Mouse (Mus musculus) erythroblast, embryonic 14.5 days (primary cell): ENCODE results near the gene 2010111I01Rik.

ENCODE experiments used
- GATA1 ChIP-seq: IDR thresholded peaks from 2 replicates; pipeline ENCODE4 v1.6.1; 2012; ENCODE audit warnings: low read length, inconsistent platforms, mixed read lengths
- TAL1 ChIP-seq: IDR thresholded peaks from 3 replicates; pipeline ENCODE4 v1.6.1; 2012; ENCODE audit warnings: low read length, inconsistent platforms, mixed read lengths

GRCm38 (mm10) chr13:63152498-63152897, 187.8 kb downstream of the 2010111I01Rik start:
- TF ChIP-seq GATA1 (no peak), TAL1 (no peak)
